Mouse (Mus musculus) heart, postnatal 0 days (tissue): ENCODE measurements around the gene Lgi4.

Experiments
- CTCF ChIP-seq: IDR thresholded peaks from 2 replicates; pipeline ENCODE4 v1.5.1; 2016; ENCODE audit warnings: antibody characterized with exemption, control low read depth, low read depth
- EP300 ChIP-seq: IDR thresholded peaks from 2 replicates; pipeline ENCODE4 v1.6.1; 2016; ENCODE audit warnings: antibody characterized with exemption, low read depth

DNA sequence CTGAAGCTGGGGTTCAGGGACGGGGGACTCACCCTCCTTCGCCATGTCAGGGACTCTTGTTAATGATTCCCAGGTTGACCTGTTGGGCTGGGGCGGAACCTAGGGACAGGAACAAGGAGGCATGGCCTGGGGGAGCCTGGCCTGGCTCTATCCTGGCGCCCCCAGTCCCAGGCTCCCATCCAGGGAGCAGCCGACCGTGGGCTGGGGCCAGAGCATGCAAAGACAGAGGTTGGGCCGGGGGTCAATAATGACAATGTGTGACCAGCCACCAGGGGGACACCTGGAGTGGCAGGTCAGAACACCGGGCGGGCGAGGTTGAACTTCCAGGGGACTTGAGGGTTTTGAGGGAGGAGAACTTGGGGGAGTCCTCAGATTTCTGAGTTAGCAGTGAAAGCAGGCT is 55.5 kb downstream of the Lgi4 start:
- TF ChIP-seq CTCF (no peak), EP300 (no peak)
